Mouse (Mus musculus): Measurements from ENCODE around the gene Ttc7b.

- TF ChIP-seq GATA1 (IDR thresholded peaks at IDR 0.05; ENCODE audit: low read length): no peak
- no peak for TF ChIP-seq TAL1 (IDR thresholded peaks at IDR 0.05; ENCODE audit: low read length)
Observed at GRCm38 (mm10) chr12:100491967-100492611, 28.5 kb downstream of the Ttc7b start.

Measured in erythroblast, embryonic 14.5 days (primary cell).